Comparison of ENCODE assay signal across 12 mouse cellular contexts in genomic region chr4:98004986-98005385, GRCm38 (mm10).
A peak's percentile ranks its signal among the peaks of the same experiment; 100 is the strongest.
DNase-seq lines count a peak whose midpoint lies in the region; ATAC-seq and TF ChIP-seq lines count a peak whose summit lies in the region.
"Had no signal": no experiment of that assay in that cellular context is flagged by ENCODE, and none has a peak within 500 bp of the region (broad histone marks: within the 10 kb centered on the region; RNA-seq: fewer than 3 reads in every experiment).

No protein-coding gene starts in this region.

- no peak for TF ChIP-seq EP300 in lung, postnatal 0 days (IDR thresholded peaks at IDR 0.05)

- no peak for ATAC-seq in heart, embryonic 11.5 days (replicated peaks; ENCODE audit: insufficient number of reproducible peaks, low FRiP score, low TSS enrichment)
- ATAC-seq in lung, postnatal 0 days = no peak
- ATAC-seq in stomach, embryonic 15.5 days (ENCODE audit: insufficient read depth, low FRiP score, low read depth) = no peak

- TF ChIP-seq CTCF in lung, postnatal 0 days (IDR thresholded peaks at IDR 0.05) = no peak

- no peaks in the 10 kb centered on the region for H3K27me3 ChIP-seq in heart, embryonic 11.5 days (ENCODE audit: control insufficient read depth, insufficient read depth, low read length)
- no peaks in the 10 kb centered on the region for H3K27me3 ChIP-seq in lung, postnatal 0 days (replicated peaks; ENCODE audit: insufficient read depth, low read length)
- peaks cover 13% of the 10 kb centered on the region for H3K27me3 ChIP-seq in limb, embryonic 10.5 days (ENCODE audit: low read depth, poor library complexity, severe bottlenecking)
- no peaks in the 10 kb centered on the region for H3K27me3 ChIP-seq in stomach, embryonic 15.5 days (replicated peaks)
- H3K27me3 ChIP-seq: Patski had no signal

- H3K9me3 ChIP-seq in heart, embryonic 11.5 days (replicated peaks; ENCODE audit: control insufficient read depth, low read length) = no peaks in the 10 kb centered on the region
- H3K9me3 ChIP-seq in lung, postnatal 0 days (ENCODE audit: low read length) = no peaks in the 10 kb centered on the region
- no peaks in the 10 kb centered on the region for H3K9me3 ChIP-seq in limb, embryonic 10.5 days (replicated peaks)
- no peaks in the 10 kb centered on the region for H3K9me3 ChIP-seq in stomach, embryonic 15.5 days
- H3K9me3 ChIP-seq: megakaryocyte, embryonic 14.5 days had no signal

- no peak for DNase-seq in heart, postnatal 4 days
- DNase-seq in lung, postnatal 0 days (ENCODE audit: low spot score) = no peak
- no peak for DNase-seq in lung, postnatal 36 days
- no peak for DNase-seq in limb, embryonic 10.5 days (ENCODE audit: low spot score)
- DNase-seq in left cerebral cortex, postnatal 14 days (ENCODE audit: low spot score in 2 of 2) = no peak
- DNase-seq in Muller cell, postnatal 12 days (ENCODE audit: inconsistent ontology term) = no peak
- DNase-seq: B cell, adult 2 months; thymus, adult 18-20 months had no signal

- H3K4me1 ChIP-seq in heart, embryonic 11.5 days (ENCODE audit: control insufficient read depth, insufficient read depth, low read length) = peaks cover 34% of the 10 kb centered on the region
- peaks cover 19% of the 10 kb centered on the region; the same call in 1 of the 2 replicates for H3K4me1 ChIP-seq in lung, postnatal 0 days (ENCODE audit: insufficient read depth, low read depth, low read length)
- H3K4me1 ChIP-seq in limb, embryonic 10.5 days = peaks cover 34% of the 10 kb centered on the region
- H3K4me1 ChIP-seq in stomach, embryonic 15.5 days = peaks cover 30% of the 10 kb centered on the region

- intact Hi-C loops in left cerebral cortex, postnatal 14 days (cut with DNase I) = loop anchor here (5.0 to 10.0 kb wide), 2 partner anchors 97 to 250 kb away; no protein-coding TSS in a partner anchor

- peak overlapping the region; percentile 93 for H3K27ac ChIP-seq in heart, embryonic 11.5 days (ENCODE audit: low read depth, low read length)
- peak overlapping the region; percentile 88 for H3K27ac ChIP-seq in lung, postnatal 0 days (ENCODE audit: low read length)
- H3K27ac ChIP-seq in limb, embryonic 10.5 days = peak overlapping the region; percentile 72; the same call in 1 of the 2 replicates
- H3K27ac ChIP-seq in stomach, embryonic 15.5 days = peak overlapping the region; percentile 91

- H3K36me3 ChIP-seq in heart, embryonic 11.5 days (ENCODE audit: control insufficient read depth, insufficient read depth, low read length) = 0 out of 2 replicates have a peak, but pooled peaks cover 3% of the 10 kb centered on the region
- H3K36me3 ChIP-seq in lung, postnatal 0 days (ENCODE audit: insufficient read depth, low read length) = no peaks in the 10 kb centered on the region
- peaks cover 4% of the 10 kb centered on the region; the same call in 1 of the 2 replicates for H3K36me3 ChIP-seq in limb, embryonic 10.5 days
- no peaks in the 10 kb centered on the region for H3K36me3 ChIP-seq in stomach, embryonic 15.5 days

- H3K4me3 ChIP-seq in heart, embryonic 11.5 days (ENCODE audit: low read depth, low read length) = no peak overlapping the region
- H3K4me3 ChIP-seq in lung, postnatal 0 days (ENCODE audit: low read depth, low read length) = no peak overlapping the region
- H3K4me3 ChIP-seq in limb, embryonic 10.5 days = no peak overlapping the region
- H3K4me3 ChIP-seq in stomach, embryonic 15.5 days (replicated peaks) = no peak overlapping the region
- H3K4me3 ChIP-seq: megakaryocyte, embryonic 14.5 days had no signal

- 86% methylated on average over 6 of the region's 6 CpGs for WGBS in heart, embryonic 11.5 days (ENCODE audit: insufficient replicate concordance)
- 60% methylated on average over 6 of the region's 6 CpGs for WGBS in lung, postnatal 0 days
- 92% methylated on average over 6 of the region's 6 CpGs for WGBS in limb, embryonic 10.5 days
- 63% methylated on average over 6 of the region's 6 CpGs for WGBS in stomach, embryonic 15.5 days

- no peak overlapping the region for H3K4me2 ChIP-seq in heart, embryonic 11.5 days
- no peak overlapping the region for H3K4me2 ChIP-seq in lung, postnatal 0 days (replicated peaks; ENCODE audit: low read depth, low read length)
- H3K4me2 ChIP-seq in stomach, embryonic 15.5 days = no peak overlapping the region

- H3K9ac ChIP-seq in heart, embryonic 11.5 days (ENCODE audit: low read depth, low read length) = no peak overlapping the region
- no peak overlapping the region; the same call in 1 of the 2 replicates for H3K9ac ChIP-seq in lung, postnatal 0 days (replicated peaks; ENCODE audit: low read depth)
- no peak overlapping the region for H3K9ac ChIP-seq in stomach, embryonic 15.5 days
